Mouse (Mus musculus) lung, postnatal 0 days (tissue): Measurements from ENCODE around the gene Gimap7.

Experiments used
- CTCF ChIP-seq: IDR thresholded peaks from 2 replicates; pipeline ENCODE4 v1.5.1; 2016; ENCODE audit warnings: antibody characterized with exemption, mild to moderate bottlenecking
- EP300 ChIP-seq: IDR thresholded peaks from 2 replicates; pipeline ENCODE4 v1.6.1; 2016; ENCODE audit warnings: antibody characterized with exemption, mild to moderate bottlenecking, control low read depth

DNA sequence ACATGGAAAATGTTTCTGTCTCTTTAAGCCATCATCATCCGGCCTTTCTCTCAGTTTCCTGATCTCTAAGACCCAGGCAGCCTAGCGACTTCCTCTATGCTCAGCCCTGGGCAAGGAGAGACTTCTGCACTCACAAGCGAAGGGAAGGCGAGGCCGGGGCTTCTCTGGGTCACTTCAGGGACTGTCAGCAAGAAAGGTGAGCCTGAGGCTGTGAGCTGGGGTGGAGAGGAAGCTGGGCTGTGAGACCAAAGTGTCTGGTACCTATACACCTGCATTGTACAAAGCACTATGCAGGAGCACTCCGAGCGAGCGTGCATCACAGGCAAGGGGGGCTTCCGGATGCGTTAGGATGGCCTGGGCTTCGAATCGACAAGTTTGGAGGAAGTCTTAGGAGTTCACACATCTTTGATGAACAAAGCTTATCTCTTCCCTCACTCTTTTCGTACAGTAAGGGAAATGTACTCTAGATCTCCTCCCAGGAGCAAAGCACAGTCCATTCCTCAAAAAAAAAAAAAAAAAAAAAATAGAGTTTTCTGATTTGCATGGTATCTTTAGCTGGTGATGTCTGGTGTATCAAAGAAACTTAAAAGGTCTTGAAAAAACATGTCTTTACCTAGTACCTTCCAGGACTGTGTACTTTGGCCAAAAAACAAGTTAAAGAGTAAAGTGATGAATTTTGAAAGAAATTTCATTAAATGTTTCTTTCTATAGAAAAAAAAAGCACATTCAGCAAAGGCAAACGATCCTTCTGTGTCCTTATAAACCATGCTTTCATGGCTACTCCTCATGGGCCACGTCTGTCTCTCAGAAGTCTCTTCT is 20.7 kb downstream of the Gimap7 start, which contains the start of gene Gimap1:
- TF ChIP-seq CTCF (no peak), EP300 (peak; percentile 55; the same call in 1 of the 2 replicates)
